Mouse (Mus musculus): ENCODE results near the gene 4931422A03Rik.
A peak's percentile ranks its signal among the peaks of the same experiment; 100 is the strongest.
"Not testable (repeated sequence)": the region's sequence is repeated elsewhere in the genome, so short reads cannot be mapped to it uniquely, and the experiment has no call there.

The 4931422A03Rik gene

DNA sequence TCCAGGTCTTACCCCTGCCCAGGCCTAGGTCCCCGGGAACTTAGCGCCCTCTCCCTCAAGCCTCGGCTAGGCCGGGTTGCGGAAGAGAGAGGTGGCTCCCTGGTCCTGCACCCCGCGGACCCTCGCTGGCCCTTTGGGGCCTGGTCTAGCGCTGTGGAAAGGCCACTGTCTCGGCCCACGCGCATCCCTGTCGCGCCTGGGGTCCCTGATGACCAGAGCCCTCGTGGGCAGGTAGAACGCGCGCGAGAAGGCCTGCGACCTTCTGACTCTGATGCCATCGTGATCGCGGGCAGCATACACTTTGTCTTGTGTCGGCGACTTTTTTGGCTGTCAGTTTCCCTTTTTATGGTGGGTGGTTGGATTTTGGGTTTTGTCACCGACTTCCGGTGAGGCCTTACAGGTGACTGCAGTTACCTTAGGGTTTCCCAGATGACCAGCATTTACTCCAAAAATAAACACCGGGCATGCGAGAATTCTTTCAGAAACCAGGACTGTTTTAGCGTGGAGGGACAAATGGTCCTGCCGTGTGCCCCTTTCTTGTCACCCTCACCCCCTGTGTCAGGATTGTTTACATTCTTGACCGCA, at the start of gene 4931422A03Rik:
TSS of gene 4931422A03Rik (minus strand) at position 223 of the 585 bp plus-strand sequence.
- DNase-seq (ENCODE audit: low spot score): no peak

DNA sequence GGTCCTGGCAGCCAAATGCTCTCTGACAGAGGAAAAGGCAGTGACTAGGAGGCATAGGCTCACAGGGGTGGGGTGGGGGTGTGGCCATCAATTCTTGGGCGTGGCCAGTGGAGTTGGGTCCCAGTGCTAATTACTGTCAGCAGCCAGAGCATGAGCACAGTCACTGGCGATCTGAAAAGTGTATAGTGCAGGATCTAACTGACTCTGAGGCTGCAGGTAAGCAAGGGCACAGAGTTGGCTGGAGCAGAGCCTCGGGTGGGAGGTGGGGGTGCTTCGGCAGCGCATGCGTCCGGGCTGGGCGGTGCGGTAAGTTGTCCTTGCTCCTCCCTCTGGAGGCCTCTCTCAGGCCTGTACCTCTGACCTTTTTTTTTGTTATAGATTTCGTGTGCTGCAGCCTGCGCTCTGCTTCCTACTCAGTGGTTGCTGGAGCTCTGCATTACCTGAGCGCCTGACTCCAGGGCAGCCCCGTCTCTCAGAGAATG, 41.6 kb upstream of the 4931422A03Rik start, which contains the start of gene Cd59b:
TSS of gene Cd59b (plus strand) at position 146 of the 482 bp plus-strand sequence.
- peak; percentile 11 for DNase-seq (ENCODE audit: low spot score)

DNA sequence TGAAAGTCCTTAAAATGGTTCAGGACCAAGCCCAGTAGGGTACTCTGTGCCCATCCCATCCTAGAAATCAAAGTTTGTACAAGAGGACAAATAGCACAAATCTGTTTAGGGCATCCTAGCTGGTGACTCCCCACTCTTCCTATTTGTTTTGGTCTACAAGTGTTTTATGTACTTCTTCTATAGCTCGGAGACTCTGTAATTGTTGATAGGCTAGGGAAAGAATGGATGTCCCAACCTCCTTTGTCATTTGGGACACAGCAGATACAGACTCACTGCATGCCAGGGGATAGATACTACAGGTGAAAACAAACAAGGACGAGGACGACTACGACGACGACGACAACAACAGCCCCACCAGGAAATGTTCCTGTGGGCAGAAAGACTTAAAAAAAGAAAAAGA, 40.3 kb upstream of the 4931422A03Rik start, which contains the start of gene Gm10799:
TSS of gene Gm10799 (minus strand) at position 101 of the 400 bp plus-strand sequence.
- DNase-seq (ENCODE audit: low spot score): not testable (repeated sequence)

DNA sequence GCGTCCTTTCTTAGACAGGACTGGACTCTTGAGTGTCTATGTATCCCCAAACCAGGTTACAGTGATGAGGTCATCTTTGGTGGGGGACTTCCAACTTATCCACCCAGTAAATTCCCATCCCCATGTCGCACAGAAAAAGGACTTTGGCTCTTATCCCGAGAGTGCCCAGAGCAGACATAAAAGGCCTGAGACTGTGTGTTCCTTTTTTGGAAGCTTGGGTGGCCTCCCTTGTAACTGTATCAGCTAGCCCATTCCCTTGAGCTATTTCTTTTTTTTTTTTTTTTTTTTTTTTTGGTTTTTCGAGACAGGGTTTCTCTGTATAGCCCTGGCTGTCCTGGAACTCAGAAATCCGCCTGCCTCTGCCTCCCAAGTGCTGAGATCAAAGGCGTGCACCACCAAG, 37.4 kb upstream of the 4931422A03Rik start, which contains the start of gene Gm10912:
TSS of gene Gm10912 (plus strand) at position 301 of the 400 bp plus-strand sequence.
- not testable (repeated sequence) for DNase-seq (ENCODE audit: low spot score)

DNA sequence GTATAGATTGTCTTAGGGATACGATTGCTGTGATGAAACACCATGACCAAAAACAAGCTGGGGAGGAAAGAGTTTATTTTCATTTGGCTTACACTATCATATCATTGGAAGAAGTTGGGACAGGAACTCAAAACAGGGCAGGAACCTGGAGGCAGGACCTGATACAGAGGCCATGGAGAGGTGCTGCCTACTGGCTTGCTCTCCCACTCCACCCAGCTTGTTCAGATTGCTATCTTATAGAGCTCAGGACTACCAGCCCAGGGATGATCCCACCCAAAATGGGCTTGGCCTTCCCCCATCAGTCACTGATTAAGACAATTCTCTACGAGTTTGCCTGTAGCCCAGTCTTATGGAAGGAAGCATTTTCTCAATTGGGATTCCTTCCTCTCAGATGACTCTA, 36.0 kb upstream of the 4931422A03Rik start:
- DNase-seq (ENCODE audit: low spot score): no peak

DNA sequence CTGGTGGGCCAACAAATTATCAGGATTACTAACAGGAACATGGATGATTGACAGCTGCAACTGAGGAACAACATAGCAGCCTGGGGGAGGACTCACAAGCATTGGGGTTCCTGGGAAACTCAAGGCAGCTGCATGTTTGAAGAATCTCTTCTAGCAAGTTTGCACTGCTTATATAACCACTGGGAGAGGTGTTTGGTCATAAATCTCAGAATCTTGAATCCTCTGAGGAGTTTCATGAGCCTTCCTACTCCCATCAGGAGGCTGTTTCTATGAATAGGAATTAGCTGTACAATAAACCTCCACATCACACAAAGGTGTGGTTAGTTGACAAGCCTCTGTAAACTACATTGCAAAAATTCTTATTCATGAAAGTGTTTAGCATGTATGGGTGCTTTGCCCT, 34.5 kb upstream of the 4931422A03Rik start:
- DNase-seq (ENCODE audit: low spot score): no peak

DNA sequence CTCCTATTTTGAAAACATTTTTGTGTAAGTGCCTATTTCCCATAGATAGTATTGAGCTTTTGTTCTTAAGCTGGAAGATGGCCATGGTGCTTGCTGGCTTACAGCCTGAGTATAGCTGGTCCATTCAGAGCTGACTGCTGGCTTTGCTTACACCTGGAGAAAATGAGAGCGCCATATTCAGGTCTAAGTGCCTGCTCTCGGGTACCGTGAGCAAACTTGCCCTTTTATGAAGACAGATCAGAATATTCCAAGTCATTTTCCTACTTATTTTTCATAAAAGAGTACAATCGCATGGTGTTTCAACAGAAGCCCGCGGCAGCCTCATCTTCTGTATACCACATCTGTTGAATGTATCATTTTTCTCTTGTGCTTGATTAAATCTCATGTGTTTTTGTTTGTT, 32.8 kb upstream of the 4931422A03Rik start:
- no peak for DNase-seq (ENCODE audit: low spot score)

DNA sequence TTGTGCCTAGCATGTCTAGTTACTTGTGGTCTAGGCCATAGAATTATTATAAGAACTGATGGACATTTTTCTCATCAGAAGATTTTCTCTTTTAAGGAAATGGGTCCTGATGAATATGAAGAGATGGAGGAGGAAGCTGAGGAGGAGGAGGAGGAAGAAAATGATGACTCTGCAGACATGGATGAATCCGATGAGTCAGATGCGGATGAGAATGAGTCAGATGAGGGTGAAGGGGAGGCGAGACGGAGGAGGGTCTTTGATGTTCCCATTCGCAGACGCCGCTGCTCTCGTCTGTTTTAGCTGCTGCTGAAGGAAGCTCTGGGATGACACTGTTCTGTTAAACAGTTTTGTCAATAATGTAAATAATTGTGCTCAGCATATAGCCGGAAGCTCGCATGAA, 31.6 kb upstream of the 4931422A03Rik start:
- no peak for DNase-seq (ENCODE audit: low spot score)

DNA sequence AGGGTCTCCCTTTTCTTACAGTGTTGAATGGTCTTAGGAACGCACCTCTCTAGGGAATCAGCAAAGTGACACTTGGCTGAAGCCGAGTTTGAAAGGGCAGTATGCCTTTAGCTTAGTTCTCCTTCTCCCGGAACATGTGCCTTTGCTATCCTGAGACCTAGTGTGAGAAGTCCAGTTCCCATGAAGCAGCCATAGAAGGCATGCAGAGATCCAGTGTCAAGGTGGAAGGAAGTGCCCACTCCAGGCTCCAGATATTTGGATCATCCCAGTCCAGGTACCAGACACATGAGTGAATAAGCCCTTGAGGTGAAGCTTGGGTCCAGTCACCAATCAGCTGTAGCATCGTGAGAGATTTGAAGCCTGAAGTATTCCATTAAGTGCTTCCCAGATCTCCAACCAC, 30.8 kb upstream of the 4931422A03Rik start:
- no peak for DNase-seq (ENCODE audit: low spot score)

DNA sequence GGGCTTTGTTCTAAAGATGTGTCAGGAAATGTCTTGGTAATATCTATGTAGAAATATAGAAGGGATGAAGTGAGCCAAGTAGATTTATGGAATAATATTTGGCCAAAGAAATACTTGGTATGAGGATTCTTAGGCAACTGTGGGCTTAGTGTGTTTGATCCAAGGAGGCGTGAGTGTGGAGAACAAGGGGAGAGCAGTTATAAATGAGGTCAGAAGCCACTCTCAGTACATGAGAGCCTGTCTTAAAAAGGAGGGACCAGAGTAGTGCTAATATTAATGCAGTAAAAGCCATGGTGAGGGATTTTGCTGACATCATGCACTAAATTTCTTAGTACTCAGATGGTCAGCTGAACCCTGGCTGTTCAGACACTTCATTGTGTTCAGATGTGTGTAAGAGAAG, 30.2 kb upstream of the 4931422A03Rik start:
- DNase-seq (ENCODE audit: low spot score): no peak

DNA sequence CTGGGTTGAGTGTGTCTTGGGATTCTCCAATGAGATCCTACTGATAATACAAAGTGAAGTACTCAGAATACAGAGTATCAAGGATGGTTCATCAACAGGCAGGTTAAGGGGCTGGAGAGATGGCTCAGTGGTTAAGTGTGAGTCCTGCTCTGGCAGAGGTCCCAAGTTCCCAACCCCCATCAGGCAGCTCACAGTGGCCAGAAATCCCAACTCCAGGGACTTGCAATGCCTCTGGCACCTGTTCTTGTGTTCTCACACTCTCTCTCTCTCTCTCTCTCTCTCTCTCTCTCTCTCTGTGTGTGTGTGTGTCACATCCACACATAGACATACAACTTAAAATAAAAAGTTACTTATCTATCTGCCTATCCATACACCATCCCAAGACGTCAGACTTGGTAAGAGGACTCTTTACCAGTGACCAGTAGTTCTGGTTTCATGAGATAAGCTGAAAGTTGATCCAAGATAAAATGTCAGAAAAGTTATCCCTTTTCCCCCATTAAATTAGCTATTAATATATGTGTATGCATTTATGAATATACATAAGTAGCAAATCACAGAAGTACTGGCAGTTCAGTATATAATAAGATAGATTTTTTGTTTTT, 16.4 kb upstream of the 4931422A03Rik start:
- DNase-seq (ENCODE audit: low spot score): no peak

DNA sequence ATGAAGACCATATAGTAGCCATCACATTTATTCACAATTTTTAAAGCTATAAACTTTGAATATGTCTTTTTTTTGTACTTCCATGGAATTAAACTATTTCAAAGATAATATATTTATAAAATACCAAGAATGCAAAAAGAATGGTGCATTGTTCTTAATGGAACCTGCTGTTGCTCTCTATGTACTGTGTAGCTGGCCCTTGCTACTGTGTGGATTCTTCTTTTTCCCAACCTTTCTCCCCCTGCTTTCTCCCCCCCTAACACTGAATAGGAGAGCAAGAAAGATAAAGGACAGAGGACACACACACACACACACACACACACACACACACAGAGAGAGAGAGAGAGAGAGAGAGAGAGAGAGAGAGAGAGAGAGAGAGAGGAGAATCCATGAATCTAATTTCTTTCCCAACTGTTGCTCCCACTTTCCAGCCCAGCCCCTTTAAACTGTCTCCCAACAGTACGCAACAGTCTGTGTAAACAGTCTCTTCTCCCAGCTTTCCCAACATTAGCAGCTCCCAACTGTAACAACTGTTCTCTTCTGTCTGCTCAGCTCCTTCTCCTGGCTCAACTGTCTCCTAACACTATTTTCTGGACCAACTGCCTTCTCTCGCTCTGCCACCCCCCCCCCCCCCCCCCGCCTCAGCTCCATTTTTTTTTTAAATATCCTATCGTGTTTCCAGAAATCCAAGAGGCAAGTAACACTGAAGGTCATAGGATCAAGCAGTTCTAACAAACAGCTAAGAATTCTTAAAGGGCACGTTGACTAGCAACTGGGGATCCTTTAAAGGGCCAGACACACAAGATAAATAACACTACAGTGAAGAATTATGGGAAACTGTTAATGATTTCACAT, 15.7 kb upstream of the 4931422A03Rik start:
- DNase-seq (ENCODE audit: low spot score): no peak

DNA sequence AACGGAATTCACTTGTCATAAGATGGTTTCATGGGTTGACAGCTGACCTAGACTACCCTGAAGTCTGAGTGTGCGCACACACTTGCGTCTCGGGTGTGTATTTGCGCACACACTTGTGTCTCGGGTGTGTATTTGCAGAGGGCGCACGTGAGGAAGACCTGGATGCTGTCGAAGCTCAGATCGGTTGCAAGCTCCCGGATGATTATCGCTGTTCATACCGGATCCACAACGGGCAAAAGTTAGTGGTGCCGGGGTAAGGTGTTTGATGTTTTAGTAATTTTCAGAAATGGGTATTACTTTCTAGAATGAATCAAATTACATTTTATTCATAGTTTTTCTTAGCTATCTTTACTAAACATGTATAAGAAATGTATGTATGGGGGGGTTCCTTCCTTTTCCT, 14.6 kb upstream of the 4931422A03Rik start:
- no peak for DNase-seq (ENCODE audit: low spot score)

DNA sequence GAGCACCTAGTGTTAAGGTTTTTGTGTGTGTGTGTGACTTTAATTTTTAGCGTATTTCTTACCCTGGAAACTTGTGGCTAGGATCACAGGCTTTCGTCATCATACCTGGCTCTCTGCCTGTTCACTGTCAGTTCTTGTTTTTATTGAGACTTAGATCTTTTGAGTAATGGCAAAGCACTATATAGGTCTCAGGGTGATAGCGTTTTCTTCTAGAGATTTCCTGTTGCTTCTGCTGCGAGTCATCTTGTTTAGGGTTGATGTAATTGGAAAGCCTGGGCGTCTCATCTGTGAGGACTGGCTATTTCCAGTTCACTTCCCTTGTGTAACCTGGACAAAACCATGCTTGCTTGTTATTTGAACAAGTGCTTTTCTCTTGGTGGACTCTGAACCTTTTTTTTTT, 13.5 kb upstream of the 4931422A03Rik start:
- DNase-seq (ENCODE audit: low spot score): peak; percentile 7

DNA sequence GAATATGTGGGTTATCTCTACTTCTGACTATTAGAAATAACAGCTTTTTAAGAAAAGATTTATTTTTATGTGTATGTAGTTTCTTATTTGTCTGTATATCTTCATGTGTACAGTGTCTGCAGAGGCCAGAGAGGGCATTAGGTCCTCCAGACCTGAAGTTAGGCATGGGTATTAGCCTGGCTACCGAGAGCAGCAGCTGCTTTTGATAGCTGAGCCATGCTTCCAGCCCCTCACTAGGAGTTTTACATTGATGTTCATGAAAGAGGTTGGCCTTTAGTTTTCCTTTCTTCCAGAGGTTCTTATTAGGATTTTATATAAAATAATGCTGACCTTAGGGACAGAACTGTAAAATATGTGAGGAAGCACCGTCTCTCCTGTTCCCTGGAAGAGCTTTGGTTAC, 10.1 kb upstream of the 4931422A03Rik start:
- DNase-seq (ENCODE audit: low spot score): no peak

DNA sequence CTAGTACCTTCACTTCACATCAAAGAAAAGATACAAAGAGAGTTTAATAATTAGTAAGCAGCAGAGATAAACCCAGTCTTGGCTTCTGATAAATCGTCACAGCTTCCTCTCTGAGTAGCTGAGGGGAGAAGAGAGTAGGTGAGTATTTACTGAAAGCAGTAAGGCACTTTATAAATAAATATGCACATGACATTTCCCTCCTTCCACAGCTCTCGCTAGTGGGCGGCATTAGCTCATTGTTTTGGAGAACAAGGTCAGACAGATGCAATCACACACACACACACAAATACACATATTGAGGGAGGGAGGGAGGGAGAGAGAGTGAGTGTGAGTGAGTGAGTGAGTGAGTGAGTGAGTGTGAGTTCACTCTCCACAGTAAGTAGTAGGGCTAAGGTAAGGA, 8.2 kb upstream of the 4931422A03Rik start:
- no peak for DNase-seq (ENCODE audit: low spot score)

DNA sequence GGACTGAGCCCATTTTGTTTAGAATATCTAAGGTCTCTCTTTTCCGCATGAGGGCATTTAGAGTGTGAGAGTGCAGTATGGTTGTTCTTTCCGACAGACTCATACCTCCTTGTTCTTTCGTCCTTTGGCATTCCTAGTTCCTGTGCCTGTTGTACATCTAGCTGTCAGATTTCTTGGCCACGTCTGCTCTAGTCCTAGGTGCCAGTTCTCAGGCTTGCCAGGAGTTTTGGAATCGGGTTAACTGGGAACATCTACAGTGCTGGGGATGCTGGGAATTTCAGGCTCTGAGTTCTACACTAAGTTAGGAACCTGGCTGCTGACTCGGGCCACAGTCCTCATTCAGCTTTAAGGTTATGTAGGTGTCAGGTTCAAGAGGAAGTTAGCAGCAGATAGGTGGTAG, 7.4 kb upstream of the 4931422A03Rik start:
- DNase-seq (ENCODE audit: low spot score): no peak

DNA sequence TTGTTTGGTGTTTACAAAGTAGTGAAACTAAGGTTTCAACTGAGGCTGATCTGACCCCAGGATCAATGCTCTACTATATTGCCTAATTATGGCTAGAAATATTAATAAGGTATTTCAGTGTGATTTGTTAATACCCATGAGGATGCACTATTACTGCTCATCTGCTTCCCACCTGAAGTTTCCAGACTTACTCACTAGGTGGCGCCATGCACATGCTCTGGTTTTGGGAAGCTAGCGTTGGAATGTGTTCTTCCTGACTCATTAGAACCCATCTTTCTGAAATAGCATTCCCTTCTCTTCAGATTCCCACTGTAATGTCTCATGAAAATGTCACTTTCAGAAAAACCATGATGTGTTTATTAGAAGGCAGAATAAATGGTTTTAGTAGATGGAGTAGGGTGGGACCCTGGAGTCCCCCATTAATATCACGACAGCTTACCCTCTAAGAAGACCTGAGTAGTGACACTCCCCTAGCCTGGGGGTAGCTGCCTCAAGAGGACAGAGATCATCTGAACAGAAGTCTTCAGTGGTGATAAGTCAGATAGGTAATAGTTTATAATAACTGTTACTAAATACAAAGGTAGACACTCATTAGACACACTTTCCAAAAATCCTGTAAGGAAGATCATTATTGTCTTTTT, 6.8 kb upstream of the 4931422A03Rik start:
- DNase-seq (ENCODE audit: low spot score): peak; percentile 6

DNA sequence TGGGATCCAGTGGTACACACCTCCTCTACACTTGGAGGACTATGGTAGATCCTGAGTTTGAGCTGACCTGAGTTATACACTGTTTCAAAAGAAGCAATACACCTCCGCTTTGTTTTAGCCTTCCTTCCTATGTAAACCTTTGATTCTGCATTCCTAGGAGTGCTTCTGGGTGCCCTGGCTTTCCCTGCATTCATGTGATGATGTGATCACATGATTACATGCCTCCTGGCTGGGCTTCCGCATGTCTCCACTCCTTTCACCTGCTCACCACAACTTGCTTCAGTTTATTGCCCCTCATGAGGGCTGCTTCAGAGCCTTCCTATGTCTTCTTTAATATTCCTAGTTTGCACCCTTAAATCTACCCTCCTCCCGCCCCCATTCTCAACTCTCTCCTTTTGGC, 3.9 kb upstream of the 4931422A03Rik start:
- DNase-seq (ENCODE audit: low spot score): no peak

DNA sequence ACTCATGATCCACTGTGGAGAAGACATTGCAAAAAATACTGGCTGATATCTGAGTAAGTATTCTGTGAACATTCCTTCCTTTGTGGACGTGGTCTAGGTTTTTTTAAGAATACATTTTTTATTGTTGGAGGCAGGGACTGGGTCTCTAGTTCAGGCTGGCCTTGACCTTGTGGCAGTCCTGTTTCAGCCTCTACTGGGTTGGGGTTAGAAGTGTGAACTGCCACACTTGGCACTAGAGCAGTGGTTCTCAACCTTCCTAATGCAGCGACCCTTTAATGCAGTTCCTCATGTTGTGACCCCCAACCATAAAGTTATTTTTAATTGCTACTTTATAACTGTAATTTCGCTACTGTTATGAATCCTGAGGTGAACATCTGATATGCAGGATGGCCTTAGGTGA, 2.2 kb upstream of the 4931422A03Rik start:
- no peak for DNase-seq (ENCODE audit: low spot score)

DNA sequence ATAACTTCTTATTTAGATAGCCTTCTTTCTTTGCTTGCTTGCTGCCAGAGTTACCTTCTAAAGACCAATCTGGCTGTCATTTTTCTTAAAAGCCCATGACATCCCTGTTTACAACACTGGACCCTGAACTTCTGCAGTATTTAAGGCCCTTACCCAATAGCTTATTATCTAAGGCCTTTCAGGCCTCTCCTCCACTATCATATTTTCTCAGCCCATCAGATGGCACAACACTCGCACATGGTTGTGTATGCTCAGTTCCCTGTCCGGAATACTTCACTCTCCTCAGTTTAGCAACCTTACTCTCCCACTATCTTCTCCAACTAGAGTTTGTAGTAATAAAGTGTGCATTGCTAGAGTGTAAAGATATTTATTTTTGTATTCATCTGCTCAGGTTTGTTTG, 913 bp upstream of the 4931422A03Rik start:
- no peak for DNase-seq (ENCODE audit: low spot score)

DNA sequence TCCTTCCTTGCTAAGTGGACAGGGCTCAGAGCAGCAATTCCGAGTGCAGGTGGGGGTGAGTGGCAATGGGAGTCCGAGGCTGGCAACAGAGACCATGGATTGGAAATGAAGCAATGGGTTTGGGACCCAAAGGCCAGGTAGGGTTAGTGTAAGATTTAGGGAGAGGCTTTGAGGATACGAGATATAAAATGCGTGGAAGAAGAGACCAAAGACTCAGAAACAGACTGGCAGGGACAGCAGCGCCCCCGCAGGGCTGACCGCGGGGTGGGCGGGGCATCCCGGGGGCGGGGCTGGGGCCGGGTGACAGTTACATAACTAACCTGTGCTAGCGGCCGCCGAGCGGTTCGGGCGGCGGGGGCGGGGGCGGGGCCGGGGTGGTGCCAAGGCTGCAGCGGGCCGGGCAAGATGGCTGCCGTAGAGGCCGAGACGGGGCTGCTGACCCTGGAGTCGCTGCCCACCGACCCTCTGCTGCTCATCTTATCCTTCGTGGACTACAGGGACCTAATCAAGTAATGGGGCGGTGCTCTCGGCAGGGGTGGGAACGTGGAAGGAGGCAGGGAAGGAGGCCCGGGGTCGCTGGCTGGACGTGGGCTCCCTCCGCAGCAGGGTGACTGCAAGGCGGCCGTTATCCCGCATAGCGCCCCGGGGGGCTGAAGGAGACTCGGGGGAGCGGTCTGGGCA, 563 bp downstream of the 4931422A03Rik start, which contains the start of gene Fbxo3:
TSS of gene Fbxo3 (plus strand) at position 264 of the 681 bp plus-strand sequence.
- peak; percentile 86 for DNase-seq (ENCODE audit: low spot score)

Data from T-cell, adult 2 months (primary cell).